Mouse (Mus musculus) cerebellum, adult 2 months (tissue): ENCODE data around the gene Ebf4.

Experiments used
- CTCF ChIP-seq: fragments of 200-500 bp; IDR thresholded peaks from 2 replicates; pipeline ENCODE4 v1.5.1; 2011; ENCODE audit warnings: low read depth, mild to moderate bottlenecking, control low read depth, low read length, moderate library complexity, borderline replicate concordance; ENCODE audit not compliant: insufficient read depth
- POLR2A ChIP-seq: fragments of 200-500 bp; IDR thresholded peaks from 2 replicates; pipeline ENCODE4 v1.6.1; 2011; ENCODE audit warnings: low read length, control low read depth, borderline replicate concordance; ENCODE audit not compliant: insufficient read depth

DNA sequence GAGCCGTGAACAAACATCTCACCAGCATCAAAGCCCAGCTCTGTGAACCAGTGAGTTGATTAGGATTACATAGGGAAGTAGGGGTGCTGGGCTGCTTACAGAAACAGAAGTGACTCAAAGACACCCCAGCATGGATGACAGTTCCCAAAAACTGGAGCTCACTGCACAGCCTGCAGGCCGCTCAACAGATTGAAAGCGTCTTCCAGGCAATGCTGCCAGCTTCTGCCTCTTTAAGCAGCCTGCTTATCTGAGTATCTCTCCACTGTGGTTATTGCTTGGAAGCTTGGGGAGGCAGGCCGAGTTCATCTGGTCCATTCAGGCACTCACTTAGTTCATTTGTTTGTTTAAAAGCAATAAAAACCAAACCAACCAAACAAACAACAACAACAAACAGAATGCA lies 38.2 kb upstream of the Ebf4 start:
- no peak for TF ChIP-seq POLR2A
- TF ChIP-seq CTCF: no peak
